Mouse (Mus musculus) ES-E14 (cell line): ENCODE data around the gene Chp2. TPM values are rescaled to one million over a fixed set of nuclear protein-coding genes. Genes with fewer than 3 reads are reported as not detected.

Experiments
- DNase-seq: peaks from one replicate; pipeline ENCODE4 v3.0.0-alpha.2; 2013; ENCODE audit warnings: low read depth, low spot score
- H3K27ac ChIP-seq: 2 replicates; pipeline ENCODE4 v1.5.1; 2012; ENCODE audit warnings: low read depth, mild to moderate bottlenecking, low read length, moderate library complexity, mixed read lengths; ENCODE audit not compliant: poor library complexity, insufficient read depth, severe bottlenecking
- H3K36me3 ChIP-seq: 2 replicates; pipeline ENCODE4 v1.6.1; 2012; ENCODE audit warnings: mild to moderate bottlenecking, low read length, moderate library complexity, mixed read lengths; ENCODE audit not compliant: control insufficient read depth, poor library complexity, insufficient read depth, severe bottlenecking
- H3K4me1 ChIP-seq, 2 experiments: fragments of 150-350 bp in 1 of 2; sonication (generic) in 1 of 2; 2 replicates each; pipeline ENCODE4 v1.6.1; 2012; ENCODE audit warnings: low read length in 2 of 2, mild to moderate bottlenecking in 1 of 2, mixed read lengths in 1 of 2; ENCODE audit not compliant: control insufficient read depth in 2 of 2, insufficient read depth in 2 of 2, poor library complexity in 1 of 2
- H3K4me3 ChIP-seq, 2 experiments: fragments of 150-350 bp in 1 of 2; sonication (generic) in 1 of 2; 2 replicates each; pipeline ENCODE4 v1.5.1; 2012; ENCODE audit warnings: low read length in 2 of 2, low read depth in 1 of 2, mild to moderate bottlenecking in 1 of 2, mixed read lengths in 1 of 2; ENCODE audit not compliant: insufficient read depth in 1 of 2, poor library complexity in 1 of 2, severe bottlenecking in 1 of 2
- H3K9ac ChIP-seq: 2 replicates; pipeline ENCODE4 v1.6.1; 2012; ENCODE audit warnings: low read depth, mild to moderate bottlenecking, low read length, mixed read lengths; ENCODE audit not compliant: poor library complexity, insufficient read depth, severe bottlenecking
- H3K9me3 ChIP-seq: fragments of 150-350 bp; sonication (generic); 2 replicates; pipeline ENCODE4 v1.6.1; 2012; ENCODE audit warnings: low read depth, mild to moderate bottlenecking, low read length; ENCODE audit not compliant: control insufficient read depth, insufficient read depth
- CHD2 ChIP-seq: IDR thresholded peaks from 2 replicates; pipeline ENCODE4 v1.6.1; 2014; ENCODE audit warnings: mild to moderate bottlenecking, low read depth, low read length, inconsistent platforms
- HCFC1 ChIP-seq: IDR thresholded peaks from 2 replicates; pipeline ENCODE4 v1.6.1; 2012; ENCODE audit warnings: low read length, inconsistent platforms, borderline replicate concordance; ENCODE audit not compliant: insufficient read depth
- MAFK ChIP-seq: IDR thresholded peaks from 2 replicates; pipeline ENCODE4 v1.6.1; 2014; ENCODE audit warnings: mild to moderate bottlenecking, low read depth, low read length, inconsistent platforms; ENCODE audit not compliant: insufficient read depth
- ZC3H11A ChIP-seq: IDR thresholded peaks from 2 replicates; pipeline ENCODE4 v1.6.1; 2012; ENCODE audit warnings: low read depth, mild to moderate bottlenecking, inconsistent platforms, low read length, borderline replicate concordance
- ZNF384 ChIP-seq: IDR thresholded peaks from 2 replicates; pipeline ENCODE4 v1.6.1; 2012; ENCODE audit warnings: low read depth, low read length, inconsistent platforms
- in situ Hi-C, 2 experiments: fragments of 600-800 bp; cut with MboI; formaldehyde crosslinking; loops; one replicate each; pipeline ENCODE4 v1.15.1; 2025; ENCODE audit warnings: low sequenced_read_pairs in 2 of 2, inconsistent platforms in 1 of 2; ENCODE audit not compliant: unreplicated experiment in 2 of 2
- total RNA-seq: library from RNA; depleted of rRNA; stranded (reverse); fragments of 300-350 nt; gene quantifications from 2 replicates; pipeline ENCODE4 v1.2.3, GENCODE M21; 2012

The Chp2 gene
- total RNA-seq, 1 experiment = not detected

GRCm38 (mm10) chr7:122251197-122252011 is 32.1 kb downstream of the Chp2 start:
- DNase-seq = peak; percentile 86
- no peak overlapping the region for H3K27ac ChIP-seq
- H3K9me3 ChIP-seq = no peaks in the 10 kb centered on the region
- no peaks in the 10 kb centered on the region for H3K4me1 ChIP-seq
- H3K36me3 ChIP-seq = no peaks in the 10 kb centered on the region
- TF ChIP-seq ZC3H11A (0 out of 2 replicates have a peak, but pooled peaks have one; percentile 8), CHD2 (no peak), ZNF384 (no peak), MAFK (no peak), HCFC1 (no peak)
- 0 out of 4 replicates have a peak overlapping the region, but pooled peaks of 1 of the 2 experiments have one; percentile 37 for H3K4me3 ChIP-seq
- no peak overlapping the region for H3K9ac ChIP-seq
- in situ Hi-C loops = loop anchor here (10.0 to 25.0 kb wide), 2 partner anchors 203 to 211 kb away; no protein-coding TSS in a partner anchor

- TF ChIP-seq CHD2 (no peak), ZNF384 (no peak), HCFC1 (no peak), MAFK (no peak), ZC3H11A (no peak)
- Histone ChIP-seq H3K4me1 (no peaks in the 10 kb centered on the region), H3K27ac (no peak overlapping the region), H3K9me3 (no peaks in the 10 kb centered on the region), H3K9ac (no peak overlapping the region), H3K36me3 (no peaks in the 10 kb centered on the region), H3K4me3 (no peak overlapping the region)
- in situ Hi-C loops = loop anchor here (10.0 to 25.0 kb wide), 2 partner anchors 198 to 206 kb away; no protein-coding TSS in a partner anchor
- DNase-seq = no peak
These were observed 37.4 kb downstream of the Chp2 start for GRCm38 (mm10) chr7:122256722-122257121.

DNA sequence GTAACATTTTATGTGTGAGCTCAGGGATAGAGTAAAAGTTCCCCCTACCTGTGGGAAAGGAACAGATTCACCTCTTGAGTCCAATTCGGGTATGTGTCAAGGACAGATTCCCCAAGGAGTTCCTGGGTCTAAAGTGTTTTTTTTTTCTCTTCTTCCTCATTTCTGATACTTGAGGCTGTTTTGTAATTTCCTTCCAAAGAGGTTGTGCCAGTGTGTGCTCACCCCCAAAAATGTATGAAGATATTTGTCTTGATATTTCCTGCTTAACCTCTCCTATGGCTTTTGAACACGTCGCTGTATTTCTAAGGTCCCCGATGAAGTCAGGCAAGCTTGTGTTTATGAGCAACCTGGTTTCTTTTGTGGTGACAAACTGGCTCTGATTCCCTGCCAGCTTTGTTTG is 39.2 kb downstream of the Chp2 start:
- TF ChIP-seq HCFC1 = no peak
- TF ChIP-seq ZC3H11A = no peak
- TF ChIP-seq CHD2 = no peak
- TF ChIP-seq ZNF384 = no peak
- no peak for TF ChIP-seq MAFK
- no peak overlapping the region for H3K4me3 ChIP-seq
- no peaks in the 10 kb centered on the region for H3K9me3 ChIP-seq
- no peak overlapping the region for H3K9ac ChIP-seq
- no peak overlapping the region for H3K27ac ChIP-seq
- in situ Hi-C loops = loop anchor here (10.0 to 25.0 kb wide), 2 partner anchors 196 to 204 kb away; no protein-coding TSS in a partner anchor
- no peak for DNase-seq
- no peaks in the 10 kb centered on the region for H3K36me3 ChIP-seq
- no peaks in the 10 kb centered on the region for H3K4me1 ChIP-seq

GRCm38 (mm10) chr7:122260055-122260602 is 40.8 kb downstream of the Chp2 start:
- Histone ChIP-seq H3K9me3 (no peaks in the 10 kb centered on the region), H3K4me3 (no peak overlapping the region), H3K9ac (no peak overlapping the region), H3K27ac (no peak overlapping the region), H3K36me3 (no peaks in the 10 kb centered on the region), H3K4me1 (no peaks in the 10 kb centered on the region)
- no peak for DNase-seq
- TF ChIP-seq MAFK (no peak), ZNF384 (no peak), HCFC1 (no peak), ZC3H11A (no peak), CHD2 (no peak)
- in situ Hi-C loops = loop anchor here in 1 of 2 experiments (25.0 kb wide), 1 partner anchor 202 kb away; no protein-coding TSS in a partner anchor
